Mouse (Mus musculus): ENCODE data around the gene Fahd1.

Gene Fahd1

GRCm38 (mm10) chr17:24885356-24886133 is 35.4 kb upstream of the Fahd1 start:
- peak; percentile 17 for DNase-seq (ENCODE audit: low spot score)

GRCm38 (mm10) chr17:24884391-24884790 is 34.2 kb upstream of the Fahd1 start:
- no peak for DNase-seq (ENCODE audit: low spot score)

- peak; percentile 13 for DNase-seq (ENCODE audit: low spot score)
Observed at GRCm38 (mm10) chr17:24881738-24882440, 31.7 kb upstream of the Fahd1 start.

GRCm38 (mm10) chr17:24878531-24878930 is 28.4 kb upstream of the Fahd1 start:
- no peak for DNase-seq (ENCODE audit: low spot score)

- DNase-seq (ENCODE audit: low spot score): no peak
Observed at GRCm38 (mm10) chr17:24878117-24878397, 27.9 kb upstream of the Fahd1 start.

- no peak for DNase-seq (ENCODE audit: low spot score)
Observed at GRCm38 (mm10) chr17:24877336-24878116, 27.4 kb upstream of the Fahd1 start.

- DNase-seq (ENCODE audit: low spot score): no peak
Observed at GRCm38 (mm10) chr17:24874989-24875388, 24.8 kb upstream of the Fahd1 start.

- DNase-seq (ENCODE audit: low spot score): no peak
Observed at GRCm38 (mm10) chr17:24874405-24874745, 24.2 kb upstream of the Fahd1 start.

- DNase-seq (ENCODE audit: low spot score): no peak
Observed at GRCm38 (mm10) chr17:24873695-24874404, 23.7 kb upstream of the Fahd1 start.

- DNase-seq (ENCODE audit: low spot score): peak; percentile 48
Observed at GRCm38 (mm10) chr17:24867914-24868313, 17.8 kb upstream of the Fahd1 start.

GRCm38 (mm10) chr17:24865776-24866175 is 15.6 kb upstream of the Fahd1 start, which contains the start of gene Igfals:
Gene Igfals, plus strand, starts transcription at chr17:24865997.
- DNase-seq (ENCODE audit: low spot score): no peak

GRCm38 (mm10) chr17:24861785-24862184 is 11.6 kb upstream of the Fahd1 start:
- DNase-seq (ENCODE audit: low spot score): no peak

GRCm38 (mm10) chr17:24860076-24860475 is 9.9 kb upstream of the Fahd1 start:
- DNase-seq (ENCODE audit: low spot score): no peak

- peak; percentile 48 for DNase-seq (ENCODE audit: low spot score)
Observed at GRCm38 (mm10) chr17:24858967-24859366, 8.8 kb upstream of the Fahd1 start.

GRCm38 (mm10) chr17:24857831-24858470 is 7.8 kb upstream of the Fahd1 start:
- DNase-seq (ENCODE audit: low spot score): no peak

- DNase-seq (ENCODE audit: low spot score): no peak
Observed at GRCm38 (mm10) chr17:24856589-24856988, 6.4 kb upstream of the Fahd1 start.

- DNase-seq (ENCODE audit: low spot score): no peak
Observed at GRCm38 (mm10) chr17:24855838-24856464, 5.8 kb upstream of the Fahd1 start.

GRCm38 (mm10) chr17:24851381-24852125 is 1.4 kb upstream of the Fahd1 start:
- no peak for DNase-seq (ENCODE audit: low spot score)

- no peak for DNase-seq (ENCODE audit: low spot score)
Observed at GRCm38 (mm10) chr17:24850773-24851127, 586 bp upstream of the Fahd1 start.

GRCm38 (mm10) chr17:24849733-24850064 is 465 bp downstream of the Fahd1 start:
- DNase-seq (ENCODE audit: low spot score): no peak

- DNase-seq (ENCODE audit: low spot score): no peak
Observed at GRCm38 (mm10) chr17:24848600-24849031, 1.5 kb downstream of the Fahd1 start.

Measured in layer of hippocampus, adult 11-12 months (tissue).